Mouse (Mus musculus): ENCODE results near the gene Smim10l2a.

The Smim10l2a gene

GRCm38 (mm10) chrX:56374431-56375128, at the start of gene Smim10l2a:
Gene Smim10l2a (plus strand): TSS chrX:56374586.
- DNase-seq: peak; percentile 31

- no peak for DNase-seq
Measured at GRCm38 (mm10) chrX:56332046-56332445, 42.3 kb upstream of the Smim10l2a start.

- DNase-seq: peak; percentile 6
Measured at GRCm38 (mm10) chrX:56340305-56340704, 34.1 kb upstream of the Smim10l2a start.

- no peak for DNase-seq
Measured at GRCm38 (mm10) chrX:56342921-56343320, 31.5 kb upstream of the Smim10l2a start.

- peak; percentile 66 for DNase-seq
Measured at GRCm38 (mm10) chrX:56346176-56346931, 28.0 kb upstream of the Smim10l2a start, which contains the start of gene Zfp449. Gene Zfp449 (plus strand): TSS chrX:56346400.

- peak; percentile 0 for DNase-seq
Measured at GRCm38 (mm10) chrX:56346932-56347253, 27.5 kb upstream of the Smim10l2a start.

- no peak for DNase-seq
Measured at GRCm38 (mm10) chrX:56380852-56381251, 6.5 kb downstream of the Smim10l2a start.

GRCm38 (mm10) chrX:56384142-56384541, 9.8 kb downstream of the Smim10l2a start:
- DNase-seq: no peak

GRCm38 (mm10) chrX:56404646-56405045, 30.3 kb downstream of the Smim10l2a start:
- DNase-seq: no peak

- no peak for DNase-seq
Measured at GRCm38 (mm10) chrX:56405482-56405881, 31.1 kb downstream of the Smim10l2a start.

- no peak for DNase-seq
Measured at GRCm38 (mm10) chrX:56406128-56406527, 31.7 kb downstream of the Smim10l2a start.

- no peak for DNase-seq
Measured at GRCm38 (mm10) chrX:56416277-56416676, 41.9 kb downstream of the Smim10l2a start.

GRCm38 (mm10) chrX:56417541-56417940, 43.2 kb downstream of the Smim10l2a start:
- DNase-seq: peak; percentile 1

All from thymus, postnatal 25 days (tissue).